Mouse (Mus musculus) layer of hippocampus, adult 2 months (tissue): Measurements from ENCODE around the gene Tacc3. TPM values are rescaled to one million over a fixed set of nuclear protein-coding genes. Genes with fewer than 3 reads are reported as not detected.

Source experiments
- DNase-seq, 2 experiments: peaks; one replicate each; pipeline ENCODE4 v3.0.0; 2022; ENCODE audit warnings: low spot score in 2 of 2
- H3K27ac ChIP-seq: fragments of 200-600 bp; 2 replicates; pipeline ENCODE4 v1.8.1; 2022
- H3K4me3 ChIP-seq: fragments of 200-600 bp; 2 replicates; pipeline ENCODE4 v1.8.1; 2022; ENCODE audit warnings: mild to moderate bottlenecking
- CTCF ChIP-seq: fragments of 200-600 bp; conservative IDR thresholded peaks from 2 replicates; pipeline ENCODE4 v1.8.1; 2022; ENCODE audit warnings: antibody characterized with exemption, mild to moderate bottlenecking, moderate library complexity
- total RNA-seq, 2 experiments: library from RNA; stranded (reverse); gene quantifications; 2 replicates each; pipeline ENCODE4 v1.2.3; 2021

The Tacc3 gene
- total RNA-seq, 2 experiments from 2014 or later, result 5.7 to 7.9 TPM

GRCm38 (mm10) chr5:33637606-33638350 lies 20.1 kb upstream of the Tacc3 start:
- no peak overlapping the region for H3K27ac ChIP-seq
- DNase-seq, result no peak
- no peak for TF ChIP-seq CTCF
- no peak overlapping the region for H3K4me3 ChIP-seq

GRCm38 (mm10) chr5:33638826-33639225 lies 19.1 kb upstream of the Tacc3 start:
- DNase-seq, result no peak
- Histone ChIP-seq H3K4me3 (no peak overlapping the region), H3K27ac (no peak overlapping the region)
- TF ChIP-seq CTCF, result no peak

GRCm38 (mm10) chr5:33640652-33641051 lies 17.3 kb upstream of the Tacc3 start:
- DNase-seq, result peak in 1 of 2 experiments; percentile 51
- TF ChIP-seq CTCF, result peak; percentile 90
- no peak overlapping the region for H3K27ac ChIP-seq
- no peak overlapping the region for H3K4me3 ChIP-seq

GRCm38 (mm10) chr5:33651017-33651416 lies 6.9 kb upstream of the Tacc3 start:
- no peak for DNase-seq
- Histone ChIP-seq H3K27ac (0 out of 2 replicates have a peak overlapping the region, but pooled peaks have one; percentile 100), H3K4me3 (peak overlapping the region; percentile 95)
- TF ChIP-seq CTCF, result no peak

- DNase-seq, result no peak
- no peak; the same call in 1 of the 2 replicates for TF ChIP-seq CTCF
- Histone ChIP-seq H3K27ac (peak overlapping the region; percentile 100), H3K4me3 (peak overlapping the region; percentile 95)
Observed at GRCm38 (mm10) chr5:33651541-33651920, 6.4 kb upstream of the Tacc3 start.

GRCm38 (mm10) chr5:33651921-33652782 lies 5.8 kb upstream of the Tacc3 start, which contains the start of gene Slbp:
Gene Slbp (minus strand): TSS chr5:33652574.
- DNase-seq, result peak; percentile 93 to 96
- Histone ChIP-seq H3K27ac (peak within 1 kb of the TSS; percentile 100), H3K4me3 (peak within 1 kb of the TSS; percentile 95)
- TF ChIP-seq CTCF, result no peak

GRCm38 (mm10) chr5:33652783-33653173 lies 5.2 kb upstream of the Tacc3 start:
- no peak for DNase-seq
- H3K27ac ChIP-seq, result peak overlapping the region; percentile 100
- no peak for TF ChIP-seq CTCF
- H3K4me3 ChIP-seq, result peak overlapping the region; percentile 95

GRCm38 (mm10) chr5:33654424-33654823 lies 3.5 kb upstream of the Tacc3 start:
- no peak for TF ChIP-seq CTCF
- DNase-seq, result no peak
- no peak overlapping the region for H3K4me3 ChIP-seq
- H3K27ac ChIP-seq, result no peak overlapping the region

GRCm38 (mm10) chr5:33655251-33655840 lies 2.6 kb upstream of the Tacc3 start:
- no peak for DNase-seq
- H3K27ac ChIP-seq, result 0 out of 2 replicates have a peak overlapping the region, but pooled peaks have one; percentile 18
- H3K4me3 ChIP-seq, result no peak overlapping the region
- TF ChIP-seq CTCF, result no peak

GRCm38 (mm10) chr5:33656739-33657138 lies 1.2 kb upstream of the Tacc3 start:
- TF ChIP-seq CTCF, result no peak
- Histone ChIP-seq H3K27ac (peak overlapping the region; percentile 99), H3K4me3 (peak overlapping the region; percentile 84)
- no peak for DNase-seq

GRCm38 (mm10) chr5:33657251-33657786 lies 609 bp upstream of the Tacc3 start:
- peak in 1 of 2 experiments; percentile 33 for DNase-seq
- peak overlapping the region; percentile 84 for H3K4me3 ChIP-seq
- TF ChIP-seq CTCF, result no peak; the same call in 1 of the 2 replicates
- peak overlapping the region; percentile 99 for H3K27ac ChIP-seq

GRCm38 (mm10) chr5:33658664-33659050 lies 729 bp downstream of the Tacc3 start:
- Histone ChIP-seq H3K27ac (no peak overlapping the region), H3K4me3 (peak overlapping the region; percentile 84)
- no peak for DNase-seq
- no peak for TF ChIP-seq CTCF
